Mouse (Mus musculus) kidney, embryonic 15.5 days (tissue): ENCODE data around the gene Higd1c. TPM values are rescaled to one million over a fixed set of nuclear protein-coding genes. Genes with fewer than 3 reads are reported as not detected.

ENCODE experiments used
- ATAC-seq: fragments of 200-750 bp; cut with Nextera tagmentation; replicated peaks from 2 replicates; pipeline ENCODE4 v1.8.0; 2017; ENCODE audit warnings: moderate TSS enrichment; ENCODE audit not compliant: low FRiP score
- H3K27ac ChIP-seq: fragments of 300-500 bp; sonication (generic); 2 replicates; pipeline ENCODE4 v1.5.1; 2015; ENCODE audit warnings: mild to moderate bottlenecking, inconsistent platforms
- H3K27me3 ChIP-seq: fragments of 300-500 bp; sonication (generic); 2 replicates; pipeline ENCODE4 v1.6.1; 2015; ENCODE audit warnings: inconsistent platforms
- H3K36me3 ChIP-seq: fragments of 300-500 bp; sonication (generic); 2 replicates; pipeline ENCODE4 v1.6.1; 2015; ENCODE audit warnings: inconsistent platforms
- H3K4me1 ChIP-seq: fragments of 300-500 bp; sonication (generic); 2 replicates; pipeline ENCODE4 v1.6.1; 2015; ENCODE audit warnings: inconsistent platforms
- H3K4me2 ChIP-seq: fragments of 300-500 bp; sonication (generic); 2 replicates; pipeline ENCODE4 v1.6.1; 2015; ENCODE audit warnings: moderate library complexity, mild to moderate bottlenecking, inconsistent platforms
- H3K4me3 ChIP-seq: fragments of 300-500 bp; sonication (generic); replicated peaks from 2 replicates; pipeline ENCODE4 v1.5.1; 2015; ENCODE audit warnings: mild to moderate bottlenecking, inconsistent platforms
- H3K9ac ChIP-seq: fragments of 300-500 bp; sonication (generic); 2 replicates; pipeline ENCODE4 v1.6.1; 2015; ENCODE audit warnings: mild to moderate bottlenecking, inconsistent platforms
- H3K9me3 ChIP-seq: fragments of 300-500 bp; sonication (generic); replicated peaks from 2 replicates; pipeline ENCODE4 v1.6.1; 2016; ENCODE audit warnings: inconsistent platforms
- WGBS: fragments of 180-500 bp; shearing (Covaris S2); methylation state at CpG from one replicate; pipeline ENCODE4 v1.1.7; 2015; ENCODE audit warnings: mixed read lengths; 5-methylcytosine and 5-hydroxymethylcytosine counted together
- polyA plus RNA-seq: library from polyadenylated mRNA; unstranded; fragments of >200 nt; fragmentation: Nextera tagmentation; extraction: Ambion mirVana; gene quantifications from 2 replicates; pipeline ENCODE4 v1.2.1, GENCODE M21; 2015

Gene Higd1c
- polyA plus RNA-seq, 1 experiment from 2014 or later = 1.7 TPM

- Histone ChIP-seq H3K27ac (no peak overlapping the region), H3K27me3 (no peaks in the 10 kb centered on the region), H3K4me2 (no peak overlapping the region), H3K4me3 (no peak overlapping the region), H3K9me3 (no peaks in the 10 kb centered on the region), H3K9ac (no peak overlapping the region), H3K4me1 (peaks cover 4% of the 10 kb centered on the region; the same call in 1 of the 2 replicates), H3K36me3 (peaks cover 78% of the 10 kb centered on the region)
- no peak for ATAC-seq
- WGBS = 95% methylated on average over 3 of the region's 3 CpGs
These were observed 31.2 kb downstream of the Higd1c start for GRCm38 (mm10) chr15:100395561-100395960.

- H3K4me1 ChIP-seq = peaks cover 20% of the 10 kb centered on the region
- no peak overlapping the region for H3K4me2 ChIP-seq
- 80% methylated on average over 16 of the region's 16 CpGs for WGBS
- H3K4me3 ChIP-seq = no peak overlapping the region
- H3K36me3 ChIP-seq = peaks cover 98% of the 10 kb centered on the region
- H3K9ac ChIP-seq = no peak overlapping the region
- H3K27ac ChIP-seq = peak overlapping the region; percentile 62; the same call in 1 of the 2 replicates
- no peaks in the 10 kb centered on the region for H3K27me3 ChIP-seq
- no peaks in the 10 kb centered on the region for H3K9me3 ChIP-seq
- peak; percentile 85 for ATAC-seq
These were observed 36.4 kb downstream of the Higd1c start for GRCm38 (mm10) chr15:100400592-100401250.

GRCm38 (mm10) chr15:100401811-100402210 is 37.5 kb downstream of the Higd1c start:
- Histone ChIP-seq H3K36me3 (peaks cover 96% of the 10 kb centered on the region), H3K9ac (no peak overlapping the region), H3K27me3 (no peaks in the 10 kb centered on the region), H3K4me1 (peaks cover 26% of the 10 kb centered on the region), H3K4me3 (no peak overlapping the region), H3K4me2 (no peak overlapping the region), H3K27ac (peak overlapping the region; percentile 62), H3K9me3 (no peaks in the 10 kb centered on the region)
- ATAC-seq = no peak
- 90% methylated on average over 4 of the region's 4 CpGs for WGBS

- WGBS = 89% methylated on average over 14 of the region's 14 CpGs
- H3K4me3 ChIP-seq = no peak overlapping the region
- ATAC-seq = no peak
- no peaks in the 10 kb centered on the region for H3K9me3 ChIP-seq
- no peak overlapping the region for H3K27ac ChIP-seq
- H3K4me2 ChIP-seq = no peak overlapping the region
- peaks cover 26% of the 10 kb centered on the region for H3K4me1 ChIP-seq
- H3K36me3 ChIP-seq = peaks cover 95% of the 10 kb centered on the region
- H3K9ac ChIP-seq = no peak overlapping the region
- H3K27me3 ChIP-seq = no peaks in the 10 kb centered on the region
These were observed 38.0 kb downstream of the Higd1c start for GRCm38 (mm10) chr15:100402347-100402746.

- peaks cover 26% of the 10 kb centered on the region for H3K4me1 ChIP-seq
- no peak overlapping the region for H3K4me2 ChIP-seq
- H3K9me3 ChIP-seq = no peaks in the 10 kb centered on the region
- WGBS = 67% methylated on average over 4 of the region's 4 CpGs
- H3K36me3 ChIP-seq = peaks cover 94% of the 10 kb centered on the region
- H3K27me3 ChIP-seq = no peaks in the 10 kb centered on the region
- ATAC-seq = no peak
- H3K27ac ChIP-seq = no peak overlapping the region
- no peak overlapping the region for H3K4me3 ChIP-seq
- no peak overlapping the region for H3K9ac ChIP-seq
These were observed 38.5 kb downstream of the Higd1c start for GRCm38 (mm10) chr15:100402798-100403197.

- peaks cover 26% of the 10 kb centered on the region for H3K4me1 ChIP-seq
- H3K4me2 ChIP-seq = no peak overlapping the region
- ATAC-seq = no peak
- H3K36me3 ChIP-seq = peaks cover 94% of the 10 kb centered on the region
- H3K9ac ChIP-seq = no peak overlapping the region
- H3K9me3 ChIP-seq = no peaks in the 10 kb centered on the region
- 84% methylated on average over 16 of the region's 16 CpGs for WGBS
- H3K27ac ChIP-seq = no peak overlapping the region
- H3K27me3 ChIP-seq = no peaks in the 10 kb centered on the region
- no peak overlapping the region for H3K4me3 ChIP-seq
These were observed 39.1 kb downstream of the Higd1c start for GRCm38 (mm10) chr15:100403318-100404000.

- 68% methylated on average over 5 of the region's 5 CpGs for WGBS
- ATAC-seq = no peak
- H3K9me3 ChIP-seq = no peaks in the 10 kb centered on the region
- H3K27ac ChIP-seq = no peak overlapping the region
- no peaks in the 10 kb centered on the region for H3K27me3 ChIP-seq
- H3K4me3 ChIP-seq = no peak overlapping the region
- peaks cover 89% of the 10 kb centered on the region for H3K36me3 ChIP-seq
- H3K4me1 ChIP-seq = peaks cover 34% of the 10 kb centered on the region
- H3K4me2 ChIP-seq = no peak overlapping the region
- H3K9ac ChIP-seq = no peak overlapping the region
These were observed 41.7 kb downstream of the Higd1c start for GRCm38 (mm10) chr15:100406088-100406487.

- Histone ChIP-seq H3K9ac (no peak overlapping the region), H3K4me3 (no peak overlapping the region), H3K27ac (peak overlapping the region; percentile 61), H3K27me3 (no peaks in the 10 kb centered on the region), H3K9me3 (no peaks in the 10 kb centered on the region), H3K4me1 (peaks cover 47% of the 10 kb centered on the region), H3K4me2 (peak overlapping the region; percentile 3; the same call in 1 of the 2 replicates), H3K36me3 (peaks cover 49% of the 10 kb centered on the region)
- ATAC-seq = peak; percentile 81
- WGBS = 45% methylated on average over 14 of the region's 14 CpGs
These were observed 46.8 kb downstream of the Higd1c start for GRCm38 (mm10) chr15:100410918-100411672.

GRCm38 (mm10) chr15:100411731-100412130 is 47.4 kb downstream of the Higd1c start:
- ATAC-seq = no peak
- Histone ChIP-seq H3K36me3 (peaks cover 45% of the 10 kb centered on the region), H3K9me3 (no peaks in the 10 kb centered on the region), H3K4me3 (no peak overlapping the region), H3K9ac (no peak overlapping the region), H3K4me1 (peaks cover 48% of the 10 kb centered on the region), H3K27ac (peak overlapping the region; percentile 47; the same call in 1 of the 2 replicates), H3K27me3 (no peaks in the 10 kb centered on the region), H3K4me2 (no peak overlapping the region)
- 73% methylated on average over 5 of the region's 5 CpGs for WGBS

GRCm38 (mm10) chr15:100413306-100413705 is 49.0 kb downstream of the Higd1c start:
- Histone ChIP-seq H3K36me3 (peaks cover 31% of the 10 kb centered on the region), H3K27ac (peak overlapping the region; percentile 71), H3K4me3 (no peak overlapping the region), H3K4me2 (no peak overlapping the region), H3K9me3 (no peaks in the 10 kb centered on the region), H3K4me1 (peaks cover 61% of the 10 kb centered on the region), H3K27me3 (no peaks in the 10 kb centered on the region), H3K9ac (no peak overlapping the region)
- WGBS = 80% methylated on average over 4 of the region's 5 CpGs
- no peak for ATAC-seq

- Histone ChIP-seq H3K27ac (peak overlapping the region; percentile 58), H3K36me3 (peaks cover 25% of the 10 kb centered on the region), H3K9ac (no peak overlapping the region), H3K4me3 (no peak overlapping the region), H3K27me3 (no peaks in the 10 kb centered on the region), H3K4me2 (no peak overlapping the region), H3K9me3 (no peaks in the 10 kb centered on the region), H3K4me1 (peaks cover 68% of the 10 kb centered on the region)
- no peak for ATAC-seq
- 57% methylated on average over 4 of the region's 4 CpGs for WGBS
These were observed 49.7 kb downstream of the Higd1c start for GRCm38 (mm10) chr15:100414011-100414410.

GRCm38 (mm10) chr15:100414942-100415341 is 50.6 kb downstream of the Higd1c start:
- no peak overlapping the region for H3K9ac ChIP-seq
- WGBS = 95% methylated on average over 13 of the region's 13 CpGs
- no peak overlapping the region for H3K4me2 ChIP-seq
- no peak overlapping the region for H3K4me3 ChIP-seq
- H3K9me3 ChIP-seq = no peaks in the 10 kb centered on the region
- peaks cover 75% of the 10 kb centered on the region for H3K4me1 ChIP-seq
- no peak for ATAC-seq
- no peak overlapping the region for H3K27ac ChIP-seq
- H3K27me3 ChIP-seq = no peaks in the 10 kb centered on the region
- peaks cover 15% of the 10 kb centered on the region for H3K36me3 ChIP-seq
